Comparison of ENCODE assay signal across 9 mouse cellular contexts in genomic region chr1:134435414-134435813, GRCm38 (mm10). TPM values are rescaled to one million over a fixed set of nuclear protein-coding genes. Genes with fewer than 3 reads are reported as not detected.
DNase-seq lines count a peak whose midpoint lies in the region; ATAC-seq lines count a peak whose summit lies in the region.
"Had no signal": no experiment of that assay in that cellular context is flagged by ENCODE, and none has a peak within 500 bp of the region (broad histone marks: within the 10 kb centered on the region; RNA-seq: fewer than 3 reads in every experiment).

No protein-coding gene starts in this region.

- peak; percentile 18 to 47 for DNase-seq in cerebellum, postnatal 14 days
- no peak for DNase-seq in cerebellum, adult 9-11 months
- DNase-seq in midbrain, embryonic 11.5 days (ENCODE audit: low spot score, missing footprints): peak; percentile 92
- no peak for DNase-seq in liver, embryonic 11.5 days (ENCODE audit: low spot score)
- DNase-seq in thymus, postnatal 14 days: peak; percentile 49
- DNase-seq in testis, postnatal 10 days (ENCODE audit: low spot score): no peak
- no peak for DNase-seq in adrenal gland, postnatal 4 days (ENCODE audit: low spot score in 2 of 2)

- H3K36me3 ChIP-seq in midbrain, embryonic 11.5 days (ENCODE audit: control insufficient read depth, insufficient read depth, low read length): peaks cover 11% of the 10 kb centered on the region
- peaks cover 28% of the 10 kb centered on the region; the same call in 1 of the 2 replicates for H3K36me3 ChIP-seq in midbrain, embryonic 15.5 days (replicated peaks)
- peaks cover 20% of the 10 kb centered on the region for H3K36me3 ChIP-seq in liver, embryonic 11.5 days (ENCODE audit: control insufficient read depth, insufficient read depth, low read length)

- H3K27ac ChIP-seq in midbrain, embryonic 11.5 days (ENCODE audit: low read depth, low read length): no peak overlapping the region
- no peak overlapping the region for H3K27ac ChIP-seq in midbrain, embryonic 15.5 days
- no peak overlapping the region for H3K27ac ChIP-seq in liver, embryonic 11.5 days (ENCODE audit: low read depth, low read length)

- no peak for ATAC-seq in midbrain, embryonic 11.5 days (ENCODE audit: low FRiP score)
- ATAC-seq in midbrain, embryonic 15.5 days (replicated peaks): no peak
- ATAC-seq in liver, embryonic 11.5 days (replicated peaks; ENCODE audit: low FRiP score): no peak

- H3K4me3 ChIP-seq in midbrain, embryonic 11.5 days (ENCODE audit: low read depth, low read length): no peak overlapping the region
- no peak overlapping the region for H3K4me3 ChIP-seq in midbrain, embryonic 15.5 days
- no peak overlapping the region for H3K4me3 ChIP-seq in liver, embryonic 11.5 days (ENCODE audit: low read depth, low read length)

- H3K4me2 ChIP-seq in midbrain, embryonic 11.5 days: no peak overlapping the region
- H3K4me2 ChIP-seq in midbrain, embryonic 15.5 days: no peak overlapping the region
- peak overlapping the region; percentile 29 for H3K4me2 ChIP-seq in liver, embryonic 11.5 days

- H3K9me3 ChIP-seq in midbrain, embryonic 11.5 days (ENCODE audit: control insufficient read depth, low read length): no peaks in the 10 kb centered on the region
- no peaks in the 10 kb centered on the region for H3K9me3 ChIP-seq in midbrain, embryonic 15.5 days
- H3K9me3 ChIP-seq in liver, embryonic 11.5 days (ENCODE audit: control insufficient read depth, low read length): no peaks in the 10 kb centered on the region

- H3K27me3 ChIP-seq in midbrain, embryonic 11.5 days (ENCODE audit: control insufficient read depth, insufficient read depth, low read length): no peaks in the 10 kb centered on the region
- no peaks in the 10 kb centered on the region for H3K27me3 ChIP-seq in midbrain, embryonic 15.5 days (replicated peaks)
- H3K27me3 ChIP-seq in liver, embryonic 11.5 days (replicated peaks; ENCODE audit: control insufficient read depth, insufficient read depth, low read length): no peaks in the 10 kb centered on the region

- no peak overlapping the region for H3K9ac ChIP-seq in midbrain, embryonic 11.5 days (ENCODE audit: low read length)
- H3K9ac ChIP-seq in midbrain, embryonic 15.5 days: no peak overlapping the region
- no peak overlapping the region for H3K9ac ChIP-seq in liver, embryonic 11.5 days (ENCODE audit: low read depth, low read length)

- WGBS in midbrain, embryonic 11.5 days: 24% methylated on average over 4 of the region's 4 CpGs
- 19% methylated on average over 4 of the region's 4 CpGs for WGBS in midbrain, embryonic 15.5 days
- WGBS in liver, embryonic 11.5 days: 31% methylated on average over 4 of the region's 4 CpGs

- no peaks in the 10 kb centered on the region for H3K4me1 ChIP-seq in midbrain, embryonic 11.5 days (ENCODE audit: control insufficient read depth, insufficient read depth, low read length)
- no peaks in the 10 kb centered on the region for H3K4me1 ChIP-seq in midbrain, embryonic 15.5 days
- H3K4me1 ChIP-seq in liver, embryonic 11.5 days (replicated peaks; ENCODE audit: control insufficient read depth, insufficient read depth, low read length): peaks cover 5% of the 10 kb centered on the region; the same call in 1 of the 2 replicates

RNA-seq across cellular contexts. Expression of gene Klhl12, which starts 19.9 kb away (rescaled TPM):
- polyA plus RNA-seq in midbrain, embryonic 11.5 days (2014; fragmentation: Nextera tagmentation; extraction: Ambion mirVana): 31.0 and 31.7 TPM in 2 replicates
- 37.0 and 37.7 TPM in 2 replicates for polyA plus RNA-seq in midbrain, embryonic 15.5 days (2015; fragmentation: Nextera tagmentation; extraction: Ambion mirVana)
- 44.5 and 46.0 TPM in 2 replicates for polyA plus RNA-seq in liver, embryonic 11.5 days (2014; fragmentation: Nextera tagmentation; extraction: Ambion mirVana)
- 10 to 100 TPM; 25.4 to 26.5 TPM for total RNA-seq in adrenal gland, postnatal 4 days (2021)

RNA-seq across cellular contexts. Expression of gene Adipor1, which starts 20.2 kb away (rescaled TPM):
- polyA plus RNA-seq in midbrain, embryonic 11.5 days (2014; fragmentation: Nextera tagmentation; extraction: Ambion mirVana): 76.7 and 81.5 TPM in 2 replicates
- 76.0 and 82.4 TPM in 2 replicates for polyA plus RNA-seq in midbrain, embryonic 15.5 days (2015; fragmentation: Nextera tagmentation; extraction: Ambion mirVana)
- 91.7 and 99.2 TPM in 2 replicates for polyA plus RNA-seq in liver, embryonic 11.5 days (2014; fragmentation: Nextera tagmentation; extraction: Ambion mirVana)
- 100 to 1,000 TPM; 108 to 109 TPM for total RNA-seq in adrenal gland, postnatal 4 days (2021)

RNA-seq across cellular contexts. Expression of gene Cyb5r1, which starts 30.1 kb away (rescaled TPM):
- polyA plus RNA-seq in midbrain, embryonic 11.5 days (2014; fragmentation: Nextera tagmentation; extraction: Ambion mirVana): 17.5 and 19.3 TPM in 2 replicates
- polyA plus RNA-seq in midbrain, embryonic 15.5 days (2015; fragmentation: Nextera tagmentation; extraction: Ambion mirVana): 12.6 and 13.3 TPM in 2 replicates
- 34.3 and 36.9 TPM in 2 replicates for polyA plus RNA-seq in liver, embryonic 11.5 days (2014; fragmentation: Nextera tagmentation; extraction: Ambion mirVana)
- 10 to 100 TPM; 27.0 to 28.8 TPM for total RNA-seq in adrenal gland, postnatal 4 days (2021)

RNA-seq across cellular contexts. Expression of gene 4933406M09Rik, which starts 49.7 kb away (rescaled TPM):
- polyA plus RNA-seq in midbrain, embryonic 11.5 days (2014; fragmentation: Nextera tagmentation; extraction: Ambion mirVana): not detected in 2 replicates
- polyA plus RNA-seq in midbrain, embryonic 15.5 days (2015; fragmentation: Nextera tagmentation; extraction: Ambion mirVana): not detected in 2 replicates
- not detected in 2 replicates for polyA plus RNA-seq in liver, embryonic 11.5 days (2014; fragmentation: Nextera tagmentation; extraction: Ambion mirVana)
- not detected for total RNA-seq in adrenal gland, postnatal 4 days (2021)
- total RNA-seq: heart, postnatal 14 days had no signal

RNA-seq across cellular contexts. Expression of gene Rabif, which starts 59.0 kb away (rescaled TPM):
- polyA plus RNA-seq in midbrain, embryonic 11.5 days (2014; fragmentation: Nextera tagmentation; extraction: Ambion mirVana): 47.4 and 48.1 TPM in 2 replicates
- polyA plus RNA-seq in midbrain, embryonic 15.5 days (2015; fragmentation: Nextera tagmentation; extraction: Ambion mirVana): 69.5 and 70.7 TPM in 2 replicates
- polyA plus RNA-seq in liver, embryonic 11.5 days (2014; fragmentation: Nextera tagmentation; extraction: Ambion mirVana): 35.3 and 37.6 TPM in 2 replicates
- 10 to 100 TPM; 28.7 to 29.6 TPM for total RNA-seq in adrenal gland, postnatal 4 days (2021)

Comparison
In these comparisons a context has a peak if more than half of its experiments do, and no peak if none do; other contexts are left out.
1. DNase-seq: peak in cerebellum, postnatal 14 days (2 of 2), midbrain, embryonic 11.5 days (single experiment) and thymus, postnatal 14 days (single experiment); none in cerebellum, adult 9-11 months (single experiment), liver, embryonic 11.5 days (single experiment), testis, postnatal 10 days (single experiment) and adrenal gland, postnatal 4 days (0 of 2).